Mouse (Mus musculus) liver, embryonic 14.5 days (tissue): ENCODE measurements around the gene Smarcad1.

Experiments used
- CTCF ChIP-seq: IDR thresholded peaks from 2 replicates; pipeline ENCODE4 v1.5.1; 2016; ENCODE audit warnings: antibody characterized with exemption, low read depth, control low read depth
- EP300 ChIP-seq: IDR thresholded peaks from 2 replicates; pipeline ENCODE4 v1.6.1; 2016; ENCODE audit warnings: antibody characterized with exemption, low read depth

DNA sequence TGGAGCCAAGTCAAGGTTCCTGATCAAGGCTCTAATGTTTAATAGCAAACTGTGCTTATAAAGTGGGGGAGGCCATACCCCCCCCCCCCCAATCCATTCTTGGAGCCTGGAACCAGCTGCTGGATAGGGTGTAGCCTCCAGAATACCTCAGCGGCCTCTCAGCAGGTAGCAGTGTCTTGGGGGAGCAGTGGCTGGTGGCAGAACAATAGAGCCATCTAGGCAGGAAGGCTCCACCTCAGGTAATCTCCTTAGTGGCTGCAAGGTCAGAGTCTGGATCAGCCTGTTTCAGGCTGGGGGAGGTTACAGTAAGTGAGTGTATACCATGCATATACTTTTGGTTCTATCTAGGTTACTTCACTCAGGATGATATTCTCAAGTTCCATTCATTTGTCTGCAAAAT lies 18.7 kb downstream of the Smarcad1 start:
- TF ChIP-seq CTCF (no peak), EP300 (no peak)
